Mouse (Mus musculus) right cerebral cortex, adult 18-20 months (tissue): ENCODE data around the gene Rfxap.
A peak's percentile ranks its signal among the peaks of the same experiment; 100 is the strongest.

Source experiments
- DNase-seq: peaks from one replicate; pipeline ENCODE4 v3.0.0; 2022; ENCODE audit warnings: mixed read lengths

Rfxap gene

GRCm38 (mm10) chr3:54807666-54808217, at the start of gene Rfxap:
TSS of gene Rfxap (minus strand) at chr3:54807791.
- DNase-seq = peak; percentile 95

GRCm38 (mm10) chr3:54835421-54835820, 27.8 kb upstream of the Rfxap start:
- DNase-seq = peak; percentile 23

- no peak for DNase-seq
Measured at GRCm38 (mm10) chr3:54832491-54832890, 24.9 kb upstream of the Rfxap start.

GRCm38 (mm10) chr3:54822526-54822925, 14.9 kb upstream of the Rfxap start:
- no peak for DNase-seq

- no peak for DNase-seq
Measured at GRCm38 (mm10) chr3:54815292-54815691, 7.7 kb upstream of the Rfxap start.

- DNase-seq = no peak
Measured at GRCm38 (mm10) chr3:54814622-54815021, 7.0 kb upstream of the Rfxap start.

GRCm38 (mm10) chr3:54813418-54813988, 5.9 kb upstream of the Rfxap start:
- no peak for DNase-seq

GRCm38 (mm10) chr3:54811616-54812015, 4.0 kb upstream of the Rfxap start:
- DNase-seq = no peak

GRCm38 (mm10) chr3:54809111-54809510, 1.5 kb upstream of the Rfxap start:
- no peak for DNase-seq

GRCm38 (mm10) chr3:54807061-54807661, 430 bp downstream of the Rfxap start:
- DNase-seq = peak; percentile 48

- DNase-seq = no peak
Measured at GRCm38 (mm10) chr3:54803713-54804112, 3.9 kb downstream of the Rfxap start.

GRCm38 (mm10) chr3:54797211-54797610, 10.4 kb downstream of the Rfxap start:
- peak; percentile 59 for DNase-seq

- DNase-seq = no peak
Measured at GRCm38 (mm10) chr3:54795806-54796205, 11.8 kb downstream of the Rfxap start.

GRCm38 (mm10) chr3:54795379-54795778, 12.2 kb downstream of the Rfxap start:
- no peak for DNase-seq

GRCm38 (mm10) chr3:54793762-54794161, 13.8 kb downstream of the Rfxap start:
- no peak for DNase-seq

- no peak for DNase-seq
Measured at GRCm38 (mm10) chr3:54791822-54792677, 15.5 kb downstream of the Rfxap start.

- DNase-seq = no peak
Measured at GRCm38 (mm10) chr3:54790601-54791000, 17.0 kb downstream of the Rfxap start.

GRCm38 (mm10) chr3:54775989-54776631, 31.5 kb downstream of the Rfxap start:
- DNase-seq = no peak

GRCm38 (mm10) chr3:54773613-54774012, 34.0 kb downstream of the Rfxap start:
- no peak for DNase-seq

- no peak for DNase-seq
Measured at GRCm38 (mm10) chr3:54769349-54770275, 38.0 kb downstream of the Rfxap start.

GRCm38 (mm10) chr3:54768592-54768991, 39.0 kb downstream of the Rfxap start:
- no peak for DNase-seq

- DNase-seq = no peak
Measured at GRCm38 (mm10) chr3:54766811-54767210, 40.8 kb downstream of the Rfxap start.
